Mouse (Mus musculus): ENCODE results near the gene Tmem205. TPM values are rescaled to one million over a fixed set of nuclear protein-coding genes. Genes with fewer than 3 reads are reported as not detected.
A peak's percentile ranks its signal among the peaks of the same experiment; 100 is the strongest.

Tmem205 gene
- total and polyA plus RNA-seq, 2 experiments from 2014 or later: 44.2 to 50.9 TPM

DNA sequence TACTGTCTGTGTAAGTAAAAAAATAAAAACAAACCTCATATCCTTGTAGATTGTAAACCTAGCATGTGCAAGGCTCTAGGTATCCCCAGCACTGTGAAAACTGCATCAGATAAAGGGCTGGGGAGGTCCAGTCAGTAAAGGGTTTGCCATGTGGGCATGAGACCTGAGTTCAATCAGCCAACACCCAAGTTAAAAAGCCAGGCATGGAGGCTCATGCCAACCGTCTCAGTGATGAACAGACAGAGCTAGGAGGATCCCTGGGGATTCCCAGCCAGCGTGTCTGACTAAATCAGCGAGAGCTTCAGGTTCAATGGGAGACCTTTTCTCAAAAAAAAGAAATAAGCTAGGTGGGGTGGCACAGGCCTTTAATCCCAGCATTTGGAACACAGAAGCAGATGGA lies 2.3 kb downstream of the Tmem205 start:
- 79% methylated on average over 3 of the region's 3 CpGs for WGBS
- Histone ChIP-seq H3K36me3 (ENCODE audit: insufficient read depth, low read length) (no peaks in the 10 kb centered on the region), H3K27me3 (ENCODE audit: insufficient read depth, low read length) (no peaks in the 10 kb centered on the region), H3K9ac (replicated peaks; ENCODE audit: low read length, poor library complexity, severe bottlenecking) (no peak overlapping the region), H3K27ac (ENCODE audit: low read depth, low read length) (no peak overlapping the region), H3K4me3 (ENCODE audit: low read depth, low read length) (no peak overlapping the region), H3K4me2 (ENCODE audit: low read depth, low read length, poor library complexity, severe bottlenecking) (no peak overlapping the region), H3K4me1 (ENCODE audit: insufficient read depth, low read length) (peaks cover 8% of the 10 kb centered on the region; the same call in 1 of the 2 replicates), H3K9me3 (ENCODE audit: low read length) (no peaks in the 10 kb centered on the region)
- DNase-seq (ENCODE audit: low spot score) (no peak), ATAC-seq (ENCODE audit: low FRiP score) (no peak)
- TF ChIP-seq CTCF (IDR thresholded peaks at IDR 0.05): no peak

DNA sequence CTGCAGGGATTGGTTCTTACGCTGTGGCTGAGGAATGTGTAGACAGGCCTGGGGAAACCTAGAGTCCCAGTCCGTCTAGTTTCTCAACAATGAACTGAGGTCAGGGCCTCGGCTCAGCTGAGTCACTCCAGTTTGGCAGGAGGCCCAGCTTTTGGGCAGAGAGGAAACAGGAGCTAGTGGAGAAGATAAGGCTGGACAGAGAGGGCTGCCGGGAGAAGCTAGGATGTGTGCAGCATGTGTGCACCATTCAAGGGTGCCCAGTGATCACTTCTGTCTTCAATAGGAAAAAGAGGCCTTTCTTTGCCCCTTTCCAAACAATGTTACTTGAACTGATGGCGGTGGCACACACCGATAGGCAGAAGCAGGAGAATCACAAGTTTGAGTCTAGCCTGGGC lies 3.3 kb downstream of the Tmem205 start:
- no peak overlapping the region for H3K4me3 ChIP-seq (ENCODE audit: low read depth, low read length)
- no peak for TF ChIP-seq CTCF (IDR thresholded peaks at IDR 0.05)
- no peak overlapping the region for H3K9ac ChIP-seq (replicated peaks; ENCODE audit: low read length, poor library complexity, severe bottlenecking)
- no peaks in the 10 kb centered on the region for H3K27me3 ChIP-seq (ENCODE audit: insufficient read depth, low read length)
- ATAC-seq (ENCODE audit: low FRiP score): no peak
- H3K9me3 ChIP-seq (ENCODE audit: low read length): no peaks in the 10 kb centered on the region
- WGBS: 63% methylated on average over 6 of the region's 6 CpGs
- peak; percentile 11 for DNase-seq (ENCODE audit: low spot score)
- H3K4me2 ChIP-seq (ENCODE audit: low read depth, low read length, poor library complexity, severe bottlenecking): no peak overlapping the region
- H3K4me1 ChIP-seq (ENCODE audit: insufficient read depth, low read length): peaks cover 8% of the 10 kb centered on the region; the same call in 1 of the 2 replicates
- H3K27ac ChIP-seq (ENCODE audit: low read depth, low read length): no peak overlapping the region
- no peaks in the 10 kb centered on the region for H3K36me3 ChIP-seq (ENCODE audit: insufficient read depth, low read length)

DNA sequence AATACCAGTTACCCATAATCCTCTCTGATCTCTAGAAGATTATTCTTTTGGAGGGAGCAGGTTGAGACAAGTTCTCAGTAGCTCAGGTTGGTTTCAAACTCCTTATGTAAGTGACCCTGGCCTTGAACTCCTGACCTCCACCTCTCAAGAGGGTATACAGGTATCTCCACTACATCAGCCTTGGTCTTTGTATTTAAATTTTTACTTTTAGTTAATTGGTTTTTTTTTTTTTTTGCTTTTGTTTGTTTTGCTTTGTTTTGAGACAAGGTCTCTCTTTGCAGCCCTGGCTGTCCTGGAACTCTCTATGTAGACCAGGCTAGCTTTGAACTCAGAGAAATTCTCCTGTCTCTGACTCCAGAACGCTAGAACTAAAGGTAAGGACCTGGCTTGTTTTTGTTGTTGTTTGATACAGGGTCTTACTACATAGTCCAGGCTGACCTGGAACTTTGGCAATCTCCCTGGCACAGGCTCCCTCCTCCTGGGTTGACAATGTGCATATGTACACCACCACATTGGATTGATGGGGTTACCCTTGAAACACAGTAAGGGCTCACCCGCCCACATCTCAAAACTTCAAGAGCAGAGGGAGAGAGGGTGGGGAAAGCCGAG lies 3.8 kb downstream of the Tmem205 start:
- H3K9ac ChIP-seq (replicated peaks; ENCODE audit: low read length, poor library complexity, severe bottlenecking): no peak overlapping the region
- no peak overlapping the region for H3K27ac ChIP-seq (ENCODE audit: low read depth, low read length)
- H3K4me1 ChIP-seq (ENCODE audit: insufficient read depth, low read length): peaks cover 8% of the 10 kb centered on the region; the same call in 1 of the 2 replicates
- no peak overlapping the region for H3K4me2 ChIP-seq (ENCODE audit: low read depth, low read length, poor library complexity, severe bottlenecking)
- H3K4me3 ChIP-seq (ENCODE audit: low read depth, low read length): no peak overlapping the region
- WGBS: 70% methylated on average over 3 of the region's 3 CpGs
- no peak for TF ChIP-seq CTCF (IDR thresholded peaks at IDR 0.05)
- ATAC-seq (ENCODE audit: low FRiP score): no peak
- no peak for DNase-seq (ENCODE audit: low spot score)
- H3K36me3 ChIP-seq (ENCODE audit: insufficient read depth, low read length): no peaks in the 10 kb centered on the region
- H3K9me3 ChIP-seq (ENCODE audit: low read length): no peaks in the 10 kb centered on the region
- no peaks in the 10 kb centered on the region for H3K27me3 ChIP-seq (ENCODE audit: insufficient read depth, low read length)

DNA sequence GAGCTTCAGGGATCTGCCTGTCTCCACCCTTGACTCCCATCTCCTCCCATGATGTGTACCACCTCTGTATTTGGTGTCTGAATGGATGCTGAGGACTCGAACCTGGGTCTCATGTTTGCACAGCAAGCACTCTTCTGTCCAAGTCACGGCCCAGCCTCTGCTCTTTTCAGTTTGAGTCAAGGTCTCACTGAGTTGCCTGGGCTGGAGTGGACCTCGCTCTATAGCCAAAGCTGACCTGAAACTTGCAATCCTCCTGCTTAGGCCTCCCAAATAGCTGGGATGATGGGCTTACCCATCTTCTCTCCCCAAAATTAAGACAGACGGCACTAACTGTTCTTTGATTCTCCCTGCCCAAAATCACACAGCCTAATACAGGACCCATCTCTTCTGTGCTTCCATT lies 4.3 kb downstream of the Tmem205 start:
- no peaks in the 10 kb centered on the region for H3K36me3 ChIP-seq (ENCODE audit: insufficient read depth, low read length)
- H3K27ac ChIP-seq (ENCODE audit: low read depth, low read length): no peak overlapping the region
- ATAC-seq (ENCODE audit: low FRiP score) (no peak), DNase-seq (ENCODE audit: low spot score) (no peak)
- no peak overlapping the region for H3K4me2 ChIP-seq (ENCODE audit: low read depth, low read length, poor library complexity, severe bottlenecking)
- no peak overlapping the region for H3K4me3 ChIP-seq (ENCODE audit: low read depth, low read length)
- no peaks in the 10 kb centered on the region for H3K9me3 ChIP-seq (ENCODE audit: low read length)
- H3K4me1 ChIP-seq (ENCODE audit: insufficient read depth, low read length): peaks cover 8% of the 10 kb centered on the region; the same call in 1 of the 2 replicates
- WGBS: 85% methylated on average over 4 of the region's 4 CpGs
- H3K9ac ChIP-seq (replicated peaks; ENCODE audit: low read length, poor library complexity, severe bottlenecking): no peak overlapping the region
- no peak for TF ChIP-seq CTCF (IDR thresholded peaks at IDR 0.05)
- H3K27me3 ChIP-seq (ENCODE audit: insufficient read depth, low read length): no peaks in the 10 kb centered on the region

DNA sequence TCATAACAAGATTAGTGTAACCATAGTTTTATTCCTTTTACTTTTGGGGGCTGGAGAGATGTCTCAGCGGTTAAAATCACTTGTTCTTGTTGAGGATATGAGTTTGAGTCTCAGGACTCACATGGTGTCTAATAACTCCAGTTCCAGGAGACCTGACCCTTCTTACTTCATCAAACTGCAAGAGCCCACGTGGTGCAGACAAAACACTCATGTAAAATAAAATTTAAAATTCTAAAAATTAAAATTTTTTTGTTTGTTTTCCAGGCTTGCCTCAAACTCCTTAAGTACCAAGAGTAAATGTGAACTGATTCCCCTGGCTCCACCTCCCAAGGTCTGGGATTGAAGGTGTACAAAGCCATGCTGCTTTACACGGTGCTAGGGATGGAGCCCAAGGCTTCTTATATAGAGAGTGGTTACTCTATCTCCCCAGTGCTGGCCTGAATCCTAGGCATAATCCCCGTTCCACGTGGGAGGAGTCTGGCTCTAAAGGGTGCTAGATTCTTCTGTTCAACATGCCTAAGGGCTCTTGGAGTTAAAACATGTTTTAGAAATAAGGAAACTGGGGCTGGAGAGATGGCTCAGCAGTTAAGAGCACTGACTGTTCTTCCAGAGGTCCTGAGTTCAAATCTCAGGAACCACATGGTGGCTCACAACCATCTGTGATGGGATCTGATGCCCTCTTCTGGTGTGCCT lies 8.5 kb downstream of the Tmem205 start:
- Histone ChIP-seq H3K9me3 (ENCODE audit: low read length) (no peaks in the 10 kb centered on the region), H3K4me3 (ENCODE audit: low read depth, low read length) (peak overlapping the region; percentile 68), H3K36me3 (ENCODE audit: insufficient read depth, low read length) (0 out of 2 replicates have a peak, but pooled peaks cover 7% of the 10 kb centered on the region), H3K27ac (ENCODE audit: low read depth, low read length) (peak overlapping the region; percentile 26; the same call in 1 of the 2 replicates), H3K4me1 (ENCODE audit: insufficient read depth, low read length) (no peaks in the 10 kb centered on the region), H3K9ac (replicated peaks; ENCODE audit: low read length, poor library complexity, severe bottlenecking) (no peak overlapping the region), H3K4me2 (ENCODE audit: low read depth, low read length, poor library complexity, severe bottlenecking) (peak overlapping the region; percentile 81), H3K27me3 (ENCODE audit: insufficient read depth, low read length) (no peaks in the 10 kb centered on the region)
- DNase-seq (ENCODE audit: low spot score) (no peak), ATAC-seq (ENCODE audit: low FRiP score) (no peak)
- WGBS: 21% methylated on average over 5 of the region's 5 CpGs
- TF ChIP-seq CTCF (IDR thresholded peaks at IDR 0.05): peak; percentile 8; the same call in 1 of the 2 replicates

DNA sequence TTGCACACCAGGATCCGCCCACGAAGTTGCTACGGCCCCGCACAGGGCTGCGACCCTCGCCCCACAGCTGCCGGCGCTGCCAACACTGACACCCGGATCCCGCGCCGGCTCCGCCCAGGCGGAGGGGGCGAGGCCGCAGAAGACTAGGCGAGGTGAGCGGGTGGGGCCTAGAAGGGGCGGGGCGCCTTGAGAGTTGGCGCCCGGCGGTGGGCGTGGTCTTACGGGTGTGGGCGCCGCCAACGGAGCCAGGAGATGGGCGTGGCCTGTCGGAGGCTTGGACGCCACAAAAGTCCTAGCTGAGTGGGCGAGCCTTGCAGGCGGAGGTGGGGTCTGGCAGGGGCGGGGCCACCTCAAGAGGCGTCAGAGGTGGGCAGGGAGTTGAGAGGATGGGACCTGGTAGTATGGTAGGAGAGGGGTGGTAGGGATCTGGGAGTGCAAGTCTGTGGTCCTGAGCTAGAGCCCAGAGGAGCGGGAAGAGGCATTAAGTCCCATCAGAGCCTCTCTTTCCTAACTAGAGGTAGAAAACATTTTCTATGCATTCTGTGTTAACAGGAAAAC lies 9.2 kb downstream of the Tmem205 start, which contains the start of gene Rab3d:
Gene Rab3d, minus strand, starts transcription at position 158 of the 558 bp plus-strand sequence.
- Histone ChIP-seq H3K27ac (ENCODE audit: low read depth, low read length) (peak within 1 kb of the TSS; percentile 27), H3K4me1 (ENCODE audit: insufficient read depth, low read length) (no peaks in the 10 kb centered on the region), H3K4me2 (ENCODE audit: low read depth, low read length, poor library complexity, severe bottlenecking) (peak within 1 kb of the TSS; percentile 81), H3K4me3 (ENCODE audit: low read depth, low read length) (peak within 1 kb of the TSS; percentile 68), H3K9ac (replicated peaks; ENCODE audit: low read length, poor library complexity, severe bottlenecking) (peak within 1 kb of the TSS; percentile 73), H3K36me3 (ENCODE audit: insufficient read depth, low read length) (0 out of 2 replicates have a peak, but pooled peaks cover 7% of the 10 kb centered on the region), H3K9me3 (ENCODE audit: low read length) (no peaks in the 10 kb centered on the region), H3K27me3 (ENCODE audit: insufficient read depth, low read length) (no peaks in the 10 kb centered on the region)
- no peak for TF ChIP-seq CTCF (IDR thresholded peaks at IDR 0.05)
- DNase-seq (ENCODE audit: low spot score) (peak; percentile 95), ATAC-seq (ENCODE audit: low FRiP score) (peak; percentile 86)
- under 1% methylated on average over 36 of the region's 36 CpGs for WGBS

Data from midbrain, postnatal 0 days (tissue).